Mouse (Mus musculus): ENCODE results near the gene Ano10. TPM values are rescaled to one million over a fixed set of nuclear protein-coding genes. Genes with fewer than 3 reads are reported as not detected.

Ano10 gene
- polyA plus RNA-seq, 1 experiment from 2014 or later: 55.4 TPM

- no peaks in the 10 kb centered on the region for H3K36me3 ChIP-seq (ENCODE audit: control insufficient read depth, insufficient read depth, low read length)
- H3K9me3 ChIP-seq (ENCODE audit: control insufficient read depth, low read length): no peaks in the 10 kb centered on the region
- H3K27ac ChIP-seq (ENCODE audit: low read depth, low read length): no peak overlapping the region
- no peak overlapping the region for H3K9ac ChIP-seq (ENCODE audit: low read length)
- H3K4me3 ChIP-seq (ENCODE audit: low read depth, low read length): no peak overlapping the region
- DNase-seq (ENCODE audit: low spot score) (no peak), ATAC-seq (ENCODE audit: insufficient read depth, low FRiP score, low TSS enrichment) (no peak)
- no peaks in the 10 kb centered on the region for H3K27me3 ChIP-seq (ENCODE audit: control insufficient read depth, insufficient read depth, low read length)
- H3K4me1 ChIP-seq (ENCODE audit: control insufficient read depth, insufficient read depth, low read length): no peaks in the 10 kb centered on the region
- H3K4me2 ChIP-seq (ENCODE audit: low read depth): no peak overlapping the region
- 89% methylated on average over 9 of the region's 9 CpGs for WGBS
These were observed 144.0 kb downstream of the Ano10 start for GRCm38 (mm10) chr9:122149997-122150826.

DNA sequence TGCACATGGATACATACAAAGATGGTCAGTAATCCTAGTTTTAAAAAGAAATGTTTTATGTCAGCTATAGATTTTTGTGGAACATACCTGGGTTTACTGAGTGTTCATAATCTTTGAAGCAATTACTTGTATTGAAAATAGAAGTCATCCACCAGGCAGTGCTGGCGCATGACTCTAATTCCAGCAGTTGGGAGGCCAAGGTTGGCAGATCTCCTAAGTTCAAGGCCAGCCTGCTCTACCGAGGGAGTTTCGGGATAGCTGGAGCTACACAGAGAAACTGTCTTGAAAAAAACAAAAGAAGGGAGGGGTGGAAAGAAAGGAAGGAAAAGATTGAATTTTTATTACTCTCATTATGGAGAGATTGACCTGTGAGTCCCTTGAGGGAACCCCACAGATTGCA lies 145.9 kb downstream of the Ano10 start:
- H3K27me3 ChIP-seq (ENCODE audit: control insufficient read depth, insufficient read depth, low read length): no peaks in the 10 kb centered on the region
- no peaks in the 10 kb centered on the region for H3K4me1 ChIP-seq (ENCODE audit: control insufficient read depth, insufficient read depth, low read length)
- peaks cover 8% of the 10 kb centered on the region for H3K36me3 ChIP-seq (ENCODE audit: control insufficient read depth, insufficient read depth, low read length)
- 89% methylated on average over 3 of the region's 3 CpGs for WGBS
- H3K9ac ChIP-seq (ENCODE audit: low read length): no peak overlapping the region
- DNase-seq (ENCODE audit: low spot score) (no peak), ATAC-seq (ENCODE audit: insufficient read depth, low FRiP score, low TSS enrichment) (no peak)
- H3K4me2 ChIP-seq (ENCODE audit: low read depth): no peak overlapping the region
- H3K4me3 ChIP-seq (ENCODE audit: low read depth, low read length): no peak overlapping the region
- H3K9me3 ChIP-seq (ENCODE audit: control insufficient read depth, low read length): no peaks in the 10 kb centered on the region
- H3K27ac ChIP-seq (ENCODE audit: low read depth, low read length): no peak overlapping the region

GRCm38 (mm10) chr9:122146124-122146870 lies 147.9 kb downstream of the Ano10 start:
- Histone ChIP-seq H3K27ac (ENCODE audit: low read depth, low read length) (no peak overlapping the region), H3K4me1 (ENCODE audit: control insufficient read depth, insufficient read depth, low read length) (no peaks in the 10 kb centered on the region), H3K4me2 (ENCODE audit: low read depth) (no peak overlapping the region), H3K9ac (ENCODE audit: low read length) (no peak overlapping the region), H3K27me3 (ENCODE audit: control insufficient read depth, insufficient read depth, low read length) (no peaks in the 10 kb centered on the region), H3K9me3 (ENCODE audit: control insufficient read depth, low read length) (no peaks in the 10 kb centered on the region), H3K4me3 (ENCODE audit: low read depth, low read length) (no peak overlapping the region), H3K36me3 (ENCODE audit: control insufficient read depth, insufficient read depth, low read length) (peaks cover 8% of the 10 kb centered on the region)
- WGBS: 85% methylated on average over 4 of the region's 4 CpGs
- DNase-seq (ENCODE audit: low spot score) (no peak), ATAC-seq (ENCODE audit: insufficient read depth, low FRiP score, low TSS enrichment) (no peak)

- DNase-seq (ENCODE audit: low spot score) (no peak), ATAC-seq (ENCODE audit: insufficient read depth, low FRiP score, low TSS enrichment) (no peak)
- Histone ChIP-seq H3K4me3 (ENCODE audit: low read depth, low read length) (no peak overlapping the region), H3K27ac (ENCODE audit: low read depth, low read length) (no peak overlapping the region), H3K4me1 (ENCODE audit: control insufficient read depth, insufficient read depth, low read length) (no peaks in the 10 kb centered on the region), H3K4me2 (ENCODE audit: low read depth) (no peak overlapping the region), H3K36me3 (ENCODE audit: control insufficient read depth, insufficient read depth, low read length) (peaks cover 8% of the 10 kb centered on the region), H3K9me3 (ENCODE audit: control insufficient read depth, low read length) (no peaks in the 10 kb centered on the region), H3K27me3 (ENCODE audit: control insufficient read depth, insufficient read depth, low read length) (no peaks in the 10 kb centered on the region), H3K9ac (ENCODE audit: low read length) (no peak overlapping the region)
These were observed 148.5 kb downstream of the Ano10 start for GRCm38 (mm10) chr9:122145677-122146076.

GRCm38 (mm10) chr9:122144776-122145175 lies 149.4 kb downstream of the Ano10 start:
- no peak for ATAC-seq (ENCODE audit: insufficient read depth, low FRiP score, low TSS enrichment)
- no peak overlapping the region for H3K4me3 ChIP-seq (ENCODE audit: low read depth, low read length)

GRCm38 (mm10) chr9:122143219-122143618 lies 151.0 kb downstream of the Ano10 start:
- Histone ChIP-seq H3K4me1 (ENCODE audit: control insufficient read depth, insufficient read depth, low read length) (no peaks in the 10 kb centered on the region), H3K4me2 (ENCODE audit: low read depth) (no peak overlapping the region), H3K36me3 (ENCODE audit: control insufficient read depth, insufficient read depth, low read length) (peaks cover 8% of the 10 kb centered on the region), H3K27ac (ENCODE audit: low read depth, low read length) (no peak overlapping the region), H3K9me3 (ENCODE audit: control insufficient read depth, low read length) (no peaks in the 10 kb centered on the region), H3K27me3 (ENCODE audit: control insufficient read depth, insufficient read depth, low read length) (no peaks in the 10 kb centered on the region), H3K4me3 (ENCODE audit: low read depth, low read length) (no peak overlapping the region), H3K9ac (ENCODE audit: low read length) (no peak overlapping the region)
- ATAC-seq (ENCODE audit: insufficient read depth, low FRiP score, low TSS enrichment) (no peak), DNase-seq (ENCODE audit: low spot score) (no peak)
- 74% methylated on average over 1 of the region's 1 CpGs for WGBS

More at GRCm38 (mm10) chr9:122144776-122145175, 149.4 kb downstream of the Ano10 start:
- Histone ChIP-seq H3K36me3 (ENCODE audit: control insufficient read depth, insufficient read depth, low read length) (peaks cover 8% of the 10 kb centered on the region), H3K4me2 (ENCODE audit: low read depth) (no peak overlapping the region), H3K9ac (ENCODE audit: low read length) (no peak overlapping the region), H3K4me1 (ENCODE audit: control insufficient read depth, insufficient read depth, low read length) (no peaks in the 10 kb centered on the region), H3K27ac (ENCODE audit: low read depth, low read length) (no peak overlapping the region), H3K27me3 (ENCODE audit: control insufficient read depth, insufficient read depth, low read length) (no peaks in the 10 kb centered on the region), H3K9me3 (ENCODE audit: control insufficient read depth, low read length) (no peaks in the 10 kb centered on the region)
- no peak for DNase-seq (ENCODE audit: low spot score)
- WGBS: 96% methylated on average over 3 of the region's 3 CpGs

DNA sequence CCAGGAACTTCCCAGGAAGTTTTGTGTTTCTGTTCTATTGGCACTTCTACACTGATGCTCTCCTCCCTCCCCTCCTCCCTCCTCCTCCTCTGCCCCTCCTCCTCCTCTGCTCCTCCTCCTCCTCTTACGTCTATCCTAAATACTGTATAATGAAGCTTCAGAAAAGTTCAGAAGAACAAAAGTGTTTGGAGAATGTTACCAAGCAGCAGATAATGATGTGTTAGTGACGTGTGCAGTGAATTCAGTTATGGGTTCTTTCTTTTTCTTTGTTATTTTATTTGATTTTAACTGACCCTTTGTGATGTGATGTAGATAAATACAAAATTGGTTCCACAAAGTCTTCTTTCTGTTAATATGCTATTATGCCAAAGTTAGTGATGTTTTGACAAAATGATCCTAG lies 155.0 kb downstream of the Ano10 start:
- H3K27ac ChIP-seq (ENCODE audit: low read depth, low read length): no peak overlapping the region
- no peaks in the 10 kb centered on the region for H3K27me3 ChIP-seq (ENCODE audit: control insufficient read depth, insufficient read depth, low read length)
- H3K9me3 ChIP-seq (ENCODE audit: control insufficient read depth, low read length): no peaks in the 10 kb centered on the region
- H3K4me2 ChIP-seq (ENCODE audit: low read depth): no peak overlapping the region
- no peak overlapping the region for H3K9ac ChIP-seq (ENCODE audit: low read length)
- no peaks in the 10 kb centered on the region for H3K4me1 ChIP-seq (ENCODE audit: control insufficient read depth, insufficient read depth, low read length)
- H3K4me3 ChIP-seq (ENCODE audit: low read depth, low read length): no peak overlapping the region
- DNase-seq (ENCODE audit: low spot score): no peak
- peaks cover 2% of the 10 kb centered on the region for H3K36me3 ChIP-seq (ENCODE audit: control insufficient read depth, insufficient read depth, low read length)
- no peak for ATAC-seq (ENCODE audit: insufficient read depth, low FRiP score, low TSS enrichment)
- 69% methylated on average over 2 of the region's 2 CpGs for WGBS

DNA sequence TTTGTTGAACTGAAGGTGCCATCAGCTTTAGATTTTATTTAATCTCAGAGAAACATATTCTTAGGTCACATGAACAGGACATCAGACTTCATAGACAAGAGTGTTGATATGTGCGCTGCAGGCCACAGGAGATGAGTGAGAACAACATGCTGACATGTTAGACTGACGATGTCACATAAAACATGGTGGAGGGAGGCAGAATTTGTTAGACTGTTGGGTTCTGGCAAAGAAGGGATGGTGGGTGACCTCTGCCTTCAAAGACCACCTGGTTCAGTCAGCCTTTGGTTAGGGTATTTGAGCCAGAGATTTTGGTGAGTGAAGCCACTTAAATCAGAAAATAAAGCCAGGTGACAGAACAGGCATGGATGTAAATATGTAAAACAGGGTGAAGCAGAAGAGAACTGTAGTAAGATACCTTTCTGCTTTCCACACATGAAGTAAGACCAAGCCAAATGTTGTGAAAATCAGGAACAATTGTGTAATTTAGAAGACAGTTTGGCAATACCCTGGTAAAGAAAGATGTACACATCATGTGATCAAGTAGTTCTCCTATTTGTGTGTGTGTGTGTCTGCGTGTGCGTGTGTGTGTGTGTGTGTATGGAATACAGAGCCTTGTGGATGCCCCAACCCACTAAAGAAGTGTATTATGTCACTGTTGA lies 155.7 kb downstream of the Ano10 start:
- no peaks in the 10 kb centered on the region; the same call in 1 of the 2 replicates for H3K36me3 ChIP-seq (ENCODE audit: control insufficient read depth, insufficient read depth, low read length)
- no peak for DNase-seq (ENCODE audit: low spot score)
- H3K9ac ChIP-seq (ENCODE audit: low read length): no peak overlapping the region
- H3K4me2 ChIP-seq (ENCODE audit: low read depth): no peak overlapping the region
- H3K4me3 ChIP-seq (ENCODE audit: low read depth, low read length): no peak overlapping the region
- no peak overlapping the region for H3K27ac ChIP-seq (ENCODE audit: low read depth, low read length)
- H3K9me3 ChIP-seq (ENCODE audit: control insufficient read depth, low read length): no peaks in the 10 kb centered on the region
- no peaks in the 10 kb centered on the region for H3K27me3 ChIP-seq (ENCODE audit: control insufficient read depth, insufficient read depth, low read length)
- no peaks in the 10 kb centered on the region for H3K4me1 ChIP-seq (ENCODE audit: control insufficient read depth, insufficient read depth, low read length)
- WGBS: 91% methylated on average over 4 of the region's 4 CpGs
- no peak for ATAC-seq (ENCODE audit: insufficient read depth, low FRiP score, low TSS enrichment)

All from neural tube, embryonic 11.5 days (tissue).